Mouse (Mus musculus) megakaryocyte-erythroid progenitor cell, adult 5-6 weeks (primary cell): Measurements from ENCODE around the gene Cct3. TPM values are rescaled to one million over a fixed set of nuclear protein-coding genes. Genes with fewer than 3 reads are reported as not detected.
"Not testable (repeated sequence)": the region's sequence is repeated elsewhere in the genome, so short reads cannot be mapped to it uniquely, and the experiment has no call there.

ENCODE experiments used
- ATAC-seq: replicated peaks from 2 replicates; pipeline ENCODE4 v1.8.0; 2016; ENCODE audit warnings: mild to moderate bottlenecking, inconsistent platforms; ENCODE audit not compliant: severe bottlenecking, poor library complexity, low FRiP score, low TSS enrichment
- total RNA-seq, 2 experiments: library from RNA; stranded (forward) in 1 of 2; stranded (reverse) in 1 of 2; fragments of 200-1000, 215-1000 nt in 1 of 2; fragments of >200 nt in 1 of 2; fragmentation: Nextera tagmentation in 1 of 2; gene quantifications; 2 replicates each; pipeline ENCODE4 v1.2.3; 2014 to 2017

The Cct3 gene
- 703 and 802 TPM in 2 replicates for total RNA-seq (2014; fragmentation: Nextera tagmentation)
- 484 and 489 TPM in 2 replicates for total RNA-seq (2017)

GRCm38 (mm10) chr3:88296561-88297318 lies at the start of gene Cct3, which contains the start of gene Tsacc:
Gene Cct3, plus strand, starts transcription at chr3:88297116.
Gene Tsacc, minus strand, starts transcription at chr3:88296999.
- peak; percentile 90 for ATAC-seq

- ATAC-seq = no peak
These were observed 49.2 kb upstream of the Cct3 start for GRCm38 (mm10) chr3:88247666-88248065.

DNA sequence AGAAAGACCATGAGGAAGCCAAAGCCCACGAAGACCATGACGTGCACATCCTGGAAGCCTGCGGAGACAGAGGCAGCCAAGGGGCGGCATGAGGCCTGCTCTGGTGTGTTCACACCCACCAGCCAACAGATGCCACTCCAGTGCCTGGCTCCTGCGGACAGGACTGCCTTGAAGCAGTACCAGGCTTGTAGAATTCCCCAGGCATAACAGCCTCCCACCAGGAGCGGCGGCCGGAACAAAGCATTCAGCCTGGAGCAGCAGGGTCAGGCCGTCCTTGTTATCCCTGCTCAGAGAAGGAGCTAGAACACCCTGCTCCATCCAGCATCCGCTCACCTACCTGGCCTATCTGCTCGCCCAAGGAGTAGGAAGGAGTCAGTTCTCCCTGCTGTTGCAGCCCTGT lies 48.5 kb upstream of the Cct3 start:
- no peak for ATAC-seq

DNA sequence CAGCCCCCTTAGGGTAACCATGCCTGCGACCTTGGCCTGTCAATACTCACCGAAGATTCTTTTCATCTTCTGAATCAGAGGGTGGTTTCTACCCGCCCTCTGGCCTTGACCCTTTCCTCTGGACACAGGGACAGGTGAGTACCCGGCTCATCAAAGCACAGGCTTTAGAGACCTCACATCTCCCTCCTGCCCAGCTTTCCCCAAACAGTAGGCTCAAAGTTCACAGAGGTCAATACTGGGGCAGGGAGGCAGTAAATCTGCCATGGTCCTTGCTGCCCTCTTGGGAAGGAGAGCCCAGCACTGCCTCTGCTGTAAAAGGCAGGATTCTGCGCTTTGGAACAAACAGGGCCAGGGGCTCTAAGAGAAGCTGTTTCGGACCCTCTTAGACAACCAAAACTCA lies 44.2 kb upstream of the Cct3 start:
- no peak for ATAC-seq

- peak; percentile 65 for ATAC-seq
These were observed 42.5 kb upstream of the Cct3 start, which contains the start of gene Rhbg for GRCm38 (mm10) chr3:88254268-88254926. Gene Rhbg, minus strand, starts transcription at chr3:88254709.

GRCm38 (mm10) chr3:88255950-88256349 lies 41.0 kb upstream of the Cct3 start:
- no peak for ATAC-seq

DNA sequence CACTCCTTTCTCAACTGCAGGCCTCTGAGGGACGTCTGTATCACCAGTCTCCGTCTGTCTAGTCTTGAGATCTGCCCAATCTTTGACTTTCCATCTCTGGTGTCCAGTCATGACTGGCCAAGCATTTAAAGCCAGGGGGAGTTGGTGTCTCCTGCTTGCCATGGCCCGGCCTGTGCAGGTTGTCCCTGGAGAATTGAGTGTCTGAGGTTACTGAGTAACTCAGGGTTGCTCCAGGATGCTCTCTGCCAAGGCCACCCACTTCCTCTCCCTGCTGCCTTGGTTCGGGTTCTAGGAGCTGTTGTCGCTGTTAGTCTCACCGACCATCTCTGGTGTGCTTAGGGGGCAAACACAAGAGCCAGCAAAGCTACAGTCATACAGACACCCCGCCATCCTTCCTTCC lies 40.5 kb upstream of the Cct3 start:
- ATAC-seq = no peak

DNA sequence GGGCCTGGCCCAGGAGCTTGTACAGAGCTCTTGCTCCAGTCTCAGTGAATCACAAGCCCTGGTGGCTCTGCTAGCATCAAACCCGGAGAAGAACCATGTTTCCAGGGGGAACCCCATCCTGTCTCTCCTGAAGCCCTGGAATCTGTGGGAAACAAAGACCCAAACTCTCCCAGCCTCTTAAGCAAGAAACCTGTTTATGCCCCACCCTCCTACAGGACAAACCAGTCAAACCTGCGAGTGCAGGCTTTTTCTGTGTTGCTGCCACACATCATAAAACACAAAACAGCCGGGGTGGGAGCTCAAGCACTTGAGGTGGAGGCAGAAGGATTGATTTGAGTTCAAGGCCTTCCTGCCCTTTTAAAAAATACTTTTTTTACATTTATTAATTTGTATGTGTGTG lies 34.6 kb upstream of the Cct3 start:
- ATAC-seq = no peak

- ATAC-seq = not testable (repeated sequence)
These were observed 28.9 kb upstream of the Cct3 start for GRCm38 (mm10) chr3:88268014-88268413.

DNA sequence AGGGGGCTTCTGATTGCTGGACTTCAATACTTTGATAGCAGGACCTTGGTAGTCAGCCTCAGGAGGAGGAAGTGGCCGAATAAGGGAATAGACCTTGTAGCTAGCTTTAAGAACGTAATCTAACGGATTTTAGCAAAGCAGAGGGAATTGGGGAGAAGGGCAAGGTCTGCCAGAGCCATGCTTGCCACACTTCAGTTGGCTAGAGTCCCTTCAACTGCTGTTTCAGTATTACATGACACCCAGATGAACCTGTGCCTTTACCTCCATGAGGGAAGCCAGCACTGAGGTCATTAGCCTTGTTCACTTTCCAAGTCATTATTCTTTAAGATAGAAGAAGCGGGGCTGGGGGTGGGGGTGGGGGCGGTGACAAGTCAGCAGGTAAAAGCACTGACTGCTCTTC lies 27.9 kb upstream of the Cct3 start:
- ATAC-seq = no peak

- ATAC-seq = not testable (repeated sequence)
These were observed 25.6 kb upstream of the Cct3 start for GRCm38 (mm10) chr3:88271298-88271697.

- ATAC-seq = no peak
These were observed 25.1 kb upstream of the Cct3 start for GRCm38 (mm10) chr3:88271859-88272258.

DNA sequence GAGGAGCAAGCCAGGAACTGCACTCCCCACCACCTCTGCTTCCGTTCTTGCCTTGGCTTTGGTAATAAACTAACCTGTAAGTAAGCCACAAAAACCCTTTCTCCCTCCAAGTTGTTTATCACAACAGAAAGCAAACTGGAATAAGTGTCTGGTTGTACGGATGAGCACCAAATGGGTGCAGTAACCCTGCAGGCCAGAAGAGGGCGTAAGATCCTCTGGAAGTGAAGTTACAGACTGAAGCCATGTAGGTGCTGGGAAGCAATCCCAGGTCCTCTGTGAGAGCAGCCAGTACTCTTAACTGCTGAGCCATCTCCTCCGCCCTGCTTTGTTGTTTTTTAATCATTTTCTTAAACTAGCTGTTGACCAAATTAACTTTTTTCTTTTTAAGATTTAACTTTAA lies 22.9 kb upstream of the Cct3 start:
- ATAC-seq = no peak

- no peak for ATAC-seq
These were observed 20.8 kb upstream of the Cct3 start for GRCm38 (mm10) chr3:88276121-88276520.

DNA sequence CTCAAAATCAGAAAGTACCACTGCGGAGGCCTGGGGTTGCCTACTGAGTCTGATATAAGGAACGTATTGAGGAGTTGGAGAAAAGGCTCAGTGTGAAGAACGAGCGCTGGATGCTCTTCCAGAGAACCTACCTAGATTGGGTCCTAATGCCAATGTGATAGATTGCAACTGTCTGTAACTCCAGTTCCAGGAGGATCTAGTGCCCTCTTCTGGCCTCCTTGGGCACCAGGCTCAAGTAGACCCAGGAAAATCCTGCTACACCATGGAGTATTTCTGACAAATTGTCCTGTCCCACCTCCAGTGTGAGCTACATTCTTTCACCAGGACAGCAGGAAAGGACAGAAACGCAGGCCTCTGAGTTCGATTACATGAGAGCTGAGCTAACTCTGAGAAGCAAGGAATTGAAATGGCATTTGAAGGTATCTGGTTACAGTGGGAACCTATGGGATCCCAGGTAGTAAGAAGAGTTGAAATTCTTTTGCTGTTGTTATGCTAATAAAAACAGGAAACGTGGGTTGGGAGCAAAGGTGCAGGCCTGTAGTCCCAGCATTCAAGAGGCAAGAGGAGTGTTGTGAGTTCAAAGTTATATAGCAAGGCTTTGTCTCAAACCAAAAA lies 20.3 kb upstream of the Cct3 start:
- no peak for ATAC-seq

- ATAC-seq = no peak
These were observed 16.9 kb upstream of the Cct3 start for GRCm38 (mm10) chr3:88280035-88280434.

DNA sequence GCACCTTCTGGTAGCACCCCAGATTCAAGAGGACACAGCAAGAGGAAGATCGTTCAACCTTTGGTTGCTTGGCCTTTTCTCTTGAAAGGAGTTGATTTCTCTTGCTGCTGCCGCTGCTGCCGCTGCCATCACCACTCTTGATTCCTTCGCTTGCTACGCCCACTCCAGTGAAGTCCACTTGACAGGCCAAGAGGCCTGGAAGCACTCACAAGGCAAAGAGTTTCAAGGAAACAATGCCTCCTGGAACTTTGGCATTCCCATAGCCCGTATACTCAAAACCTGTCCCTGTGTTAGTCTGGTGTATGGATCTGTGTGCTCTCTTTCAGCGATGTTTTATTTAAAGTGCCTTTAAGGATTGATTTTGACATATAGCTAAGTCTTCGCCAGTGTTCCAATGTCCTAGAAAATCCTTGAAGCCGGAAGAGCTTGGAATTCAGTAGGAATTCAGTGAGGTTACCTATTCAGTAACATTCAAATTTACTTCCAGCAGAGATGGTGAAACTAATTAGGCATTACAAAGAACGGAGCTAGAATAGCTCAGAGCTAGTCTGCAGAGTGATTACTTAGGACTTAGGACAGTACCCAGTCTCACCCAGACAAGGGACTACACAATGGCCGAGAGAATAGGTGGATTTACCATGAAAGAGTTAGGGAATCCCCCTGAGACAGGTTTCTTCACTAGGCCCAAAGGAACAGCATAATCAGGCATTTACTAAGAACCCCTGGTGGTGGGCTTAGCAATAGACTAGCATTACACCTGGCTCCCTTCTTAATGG lies 15.6 kb upstream of the Cct3 start:
- ATAC-seq = not testable (repeated sequence)

- ATAC-seq = not testable (repeated sequence)
These were observed 11.9 kb upstream of the Cct3 start for GRCm38 (mm10) chr3:88284815-88285564.

DNA sequence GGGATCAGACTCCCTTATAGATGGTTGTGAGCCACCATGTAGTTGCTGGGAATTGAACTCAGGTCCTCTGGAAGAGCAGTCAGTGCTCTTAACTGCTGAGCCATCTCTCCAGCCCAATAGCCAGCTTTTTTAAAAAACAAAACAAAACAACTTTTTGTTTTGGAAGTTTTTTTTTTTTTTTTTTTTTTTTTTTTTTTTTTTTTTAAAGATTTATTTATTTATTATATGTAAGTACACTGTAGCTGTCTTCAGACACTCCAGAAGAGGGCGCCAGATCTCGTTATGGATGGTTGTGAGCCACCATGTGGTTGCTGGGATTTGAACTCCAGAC lies 11.4 kb upstream of the Cct3 start:
- ATAC-seq = not testable (repeated sequence)
